Mouse (Mus musculus) intestine, embryonic 16.5 days (tissue): ENCODE measurements around the gene Cttnbp2nl. TPM values are rescaled to one million over a fixed set of nuclear protein-coding genes. Genes with fewer than 3 reads are reported as not detected.

Source experiments
- ATAC-seq: fragments of 200-750 bp; cut with Nextera tagmentation; 2 replicates; pipeline ENCODE4 v1.8.0; 2017; ENCODE audit warnings: moderate TSS enrichment, moderate library complexity
- H3K27ac ChIP-seq: fragments of 300-500 bp; sonication (generic); 2 replicates; pipeline ENCODE4 v1.5.1; 2014; ENCODE audit warnings: mild to moderate bottlenecking, low read length
- H3K27me3 ChIP-seq: fragments of 300-500 bp; sonication (generic); replicated peaks from 2 replicates; pipeline ENCODE4 v1.6.1; 2014; ENCODE audit warnings: low read length, control low read depth, mixed read lengths; ENCODE audit not compliant: control insufficient read depth, insufficient read depth
- H3K36me3 ChIP-seq: fragments of 300-500 bp; sonication (generic); 2 replicates; pipeline ENCODE4 v1.6.1; 2014; ENCODE audit warnings: low read length, control low read depth; ENCODE audit not compliant: control insufficient read depth, insufficient read depth
- H3K4me1 ChIP-seq: fragments of 300-500 bp; sonication (generic); 2 replicates; pipeline ENCODE4 v1.6.1; 2014; ENCODE audit warnings: low read length, control low read depth, mixed read lengths; ENCODE audit not compliant: control insufficient read depth, insufficient read depth
- H3K4me2 ChIP-seq: fragments of 300-500 bp; sonication (generic); 2 replicates; pipeline ENCODE4 v1.6.1; 2014; ENCODE audit warnings: low read depth, low read length, control low read depth
- H3K4me3 ChIP-seq: fragments of 300-500 bp; sonication (generic); 2 replicates; pipeline ENCODE4 v1.5.1; 2014; ENCODE audit warnings: mild to moderate bottlenecking, low read length
- H3K9ac ChIP-seq: fragments of 300-500 bp; sonication (generic); 2 replicates; pipeline ENCODE4 v1.6.1; 2014; ENCODE audit warnings: low read depth, low read length
- H3K9me3 ChIP-seq: fragments of 300-500 bp; sonication (generic); 2 replicates; pipeline ENCODE4 v1.6.1; 2016; ENCODE audit warnings: low read length, control low read depth; ENCODE audit not compliant: control insufficient read depth
- WGBS: fragments of 180-500 bp; shearing (Covaris S2); extraction: QIAGEN DNeasy Blood & Tissue Kit; methylation state at CpG from one replicate; pipeline ENCODE4 v1.1.7; 2014; 5-methylcytosine and 5-hydroxymethylcytosine counted together
- polyA plus RNA-seq: library from polyadenylated mRNA; unstranded; fragments of >200 nt; fragmentation: Nextera tagmentation; extraction: Ambion mirVana; gene quantifications from 2 replicates; pipeline ENCODE4 v1.2.1, GENCODE M21; 2015

Gene Cttnbp2nl
- polyA plus RNA-seq, 1 experiment from 2014 or later: 19.0 TPM

DNA sequence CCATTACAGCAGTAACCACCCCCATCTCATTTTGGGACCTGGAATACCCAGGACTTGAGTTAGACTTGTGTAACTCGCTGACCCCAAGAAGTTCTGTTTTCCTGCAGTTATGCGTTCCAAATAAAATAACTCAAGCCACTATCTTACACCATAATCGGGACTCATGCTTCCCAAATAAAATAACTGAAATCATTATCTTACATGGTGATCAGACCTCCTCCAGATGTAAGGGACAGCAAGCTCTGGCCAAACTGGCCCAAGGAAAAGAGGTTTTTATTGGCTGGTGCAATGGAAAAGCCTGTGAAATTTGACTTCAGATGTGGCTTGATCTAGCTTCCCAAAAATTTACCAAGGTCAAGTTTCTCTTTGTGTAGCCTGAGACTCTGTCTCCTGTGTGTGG lies 8.6 kb upstream of the Cttnbp2nl start:
- Histone ChIP-seq H3K4me2 (no peak overlapping the region), H3K4me3 (no peak overlapping the region), H3K9me3 (no peaks in the 10 kb centered on the region), H3K36me3 (no peaks in the 10 kb centered on the region), H3K27ac (no peak overlapping the region), H3K4me1 (no peaks in the 10 kb centered on the region), H3K27me3 (no peaks in the 10 kb centered on the region), H3K9ac (no peak overlapping the region)
- ATAC-seq: no peak
- WGBS: 88% methylated on average over 3 of the region's 3 CpGs

DNA sequence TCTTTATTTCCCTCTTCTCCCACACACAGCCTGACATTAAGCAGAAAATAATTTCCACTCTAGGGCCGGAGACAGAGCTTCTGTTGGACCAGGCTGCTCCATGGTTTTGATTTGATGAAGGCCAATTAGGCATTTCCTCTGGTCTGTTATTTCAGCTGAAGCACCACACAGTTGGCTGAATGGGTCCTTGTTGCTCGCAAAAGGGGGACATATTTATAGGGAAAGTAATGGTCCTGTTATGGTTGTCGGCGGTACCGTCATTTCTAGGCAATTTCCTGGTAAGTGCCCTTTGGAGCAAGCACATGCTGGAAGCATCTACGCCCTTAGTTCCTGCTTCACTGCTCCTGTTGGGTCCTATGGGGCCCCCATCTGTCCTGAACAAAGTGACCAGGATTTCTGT lies 8.0 kb upstream of the Cttnbp2nl start:
- Histone ChIP-seq H3K4me3 (no peak overlapping the region), H3K9ac (no peak overlapping the region), H3K4me2 (no peak overlapping the region), H3K36me3 (no peaks in the 10 kb centered on the region), H3K9me3 (no peaks in the 10 kb centered on the region), H3K27me3 (no peaks in the 10 kb centered on the region), H3K4me1 (no peaks in the 10 kb centered on the region), H3K27ac (no peak overlapping the region)
- no peak for ATAC-seq
- 70% methylated on average over 6 of the region's 6 CpGs for WGBS

DNA sequence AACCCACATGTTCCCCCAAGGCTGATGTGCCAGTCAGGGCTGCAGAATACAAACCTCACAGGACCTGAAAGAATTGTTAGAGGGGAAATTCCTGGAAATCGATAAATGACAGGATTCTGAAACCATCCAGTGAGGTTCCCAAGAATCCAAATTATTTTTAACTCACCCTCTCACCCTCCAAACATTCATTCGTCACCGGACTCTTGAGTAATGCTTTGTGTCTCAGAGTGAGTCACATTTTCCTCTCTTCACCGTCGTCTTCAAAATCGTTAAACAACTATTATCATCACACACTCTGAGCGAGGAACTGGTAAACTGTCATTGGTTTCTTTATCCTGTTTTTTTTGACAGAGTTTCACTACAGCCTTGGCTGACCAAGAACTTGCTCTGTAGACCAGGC lies 7.0 kb upstream of the Cttnbp2nl start:
- H3K4me3 ChIP-seq: no peak overlapping the region
- no peaks in the 10 kb centered on the region for H3K4me1 ChIP-seq
- no peaks in the 10 kb centered on the region for H3K9me3 ChIP-seq
- H3K9ac ChIP-seq: no peak overlapping the region
- no peak overlapping the region for H3K27ac ChIP-seq
- ATAC-seq: no peak
- no peaks in the 10 kb centered on the region for H3K36me3 ChIP-seq
- H3K27me3 ChIP-seq: no peaks in the 10 kb centered on the region
- H3K4me2 ChIP-seq: no peak overlapping the region
- 54% methylated on average over 7 of the region's 7 CpGs for WGBS

DNA sequence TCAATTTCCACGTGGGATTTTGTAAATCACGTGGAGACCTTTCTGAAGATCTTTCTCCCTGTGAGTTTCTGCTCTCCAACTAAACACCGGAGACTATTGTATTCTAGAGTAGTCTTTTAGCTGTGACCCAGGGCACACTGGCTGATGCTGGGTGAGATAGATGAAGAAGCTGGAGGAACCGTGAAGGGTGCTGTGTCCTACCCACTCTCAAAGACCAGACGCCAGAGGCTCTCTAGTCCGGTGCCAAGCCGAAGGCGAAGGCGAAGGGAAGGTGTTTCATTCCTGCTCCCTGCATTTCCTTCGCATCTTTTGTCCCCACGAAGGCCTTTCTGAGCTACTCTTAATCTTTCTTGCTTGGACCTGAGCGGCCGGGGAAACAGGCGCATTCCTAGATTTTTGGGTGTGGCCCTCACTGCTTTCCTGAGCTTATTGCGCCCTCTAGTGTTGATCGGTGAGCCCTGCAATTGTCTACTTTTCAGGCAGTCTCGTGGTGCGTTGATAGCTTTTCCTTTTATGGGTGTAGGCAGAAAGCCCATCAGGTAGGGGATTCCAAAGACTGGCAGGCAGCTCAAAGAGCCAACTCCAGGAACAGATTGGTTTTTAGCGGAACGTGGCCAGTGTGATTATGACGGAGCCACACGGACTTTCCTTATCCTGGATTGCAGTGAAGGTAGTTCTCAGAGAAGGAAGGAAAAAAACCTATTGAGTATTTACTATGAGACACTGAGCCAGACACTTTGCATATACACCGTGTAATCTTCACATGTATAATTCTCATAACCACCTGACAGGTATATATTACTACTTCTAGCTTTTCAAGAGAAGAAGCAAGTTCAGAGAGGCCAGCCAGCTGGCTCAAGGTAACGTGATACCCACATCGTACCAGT lies 5.9 kb upstream of the Cttnbp2nl start:
- Histone ChIP-seq H3K36me3 (no peaks in the 10 kb centered on the region), H3K4me1 (no peaks in the 10 kb centered on the region), H3K4me2 (peak overlapping the region; percentile 58), H3K27me3 (no peaks in the 10 kb centered on the region), H3K9ac (peak overlapping the region; percentile 46; the same call in 1 of the 2 replicates), H3K4me3 (peak overlapping the region; percentile 35), H3K27ac (no peak overlapping the region), H3K9me3 (no peaks in the 10 kb centered on the region)
- ATAC-seq: peak; percentile 62
- 15% methylated on average over 25 of the region's 25 CpGs for WGBS

DNA sequence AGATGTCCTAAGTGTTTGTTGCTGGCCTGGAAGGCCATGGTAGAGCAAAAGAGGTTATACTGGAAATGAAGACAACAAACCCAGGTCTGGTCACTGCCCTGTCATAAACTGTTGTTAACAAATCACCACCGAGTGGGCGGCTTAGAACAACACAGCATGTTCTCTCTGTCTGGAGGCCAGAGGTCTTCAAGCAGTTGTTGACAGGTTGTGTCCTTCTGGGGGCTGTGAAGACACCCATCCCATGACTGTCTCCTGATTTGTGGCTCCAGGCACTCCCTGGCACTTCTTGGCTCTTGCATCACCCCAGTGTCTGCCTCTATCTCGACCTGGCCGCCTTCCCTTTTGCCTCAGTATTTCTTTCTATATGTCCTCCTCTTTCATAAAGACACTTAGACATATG lies 2.7 kb upstream of the Cttnbp2nl start:
- peaks cover 10% of the 10 kb centered on the region for H3K4me1 ChIP-seq
- no peak overlapping the region for H3K4me2 ChIP-seq
- ATAC-seq: no peak
- H3K4me3 ChIP-seq: no peak overlapping the region
- H3K27ac ChIP-seq: peak overlapping the region; percentile 4; the same call in 1 of the 2 replicates
- no peaks in the 10 kb centered on the region for H3K9me3 ChIP-seq
- H3K36me3 ChIP-seq: no peaks in the 10 kb centered on the region
- H3K27me3 ChIP-seq: no peaks in the 10 kb centered on the region
- H3K9ac ChIP-seq: no peak overlapping the region
- 69% methylated on average over 4 of the region's 4 CpGs for WGBS

DNA sequence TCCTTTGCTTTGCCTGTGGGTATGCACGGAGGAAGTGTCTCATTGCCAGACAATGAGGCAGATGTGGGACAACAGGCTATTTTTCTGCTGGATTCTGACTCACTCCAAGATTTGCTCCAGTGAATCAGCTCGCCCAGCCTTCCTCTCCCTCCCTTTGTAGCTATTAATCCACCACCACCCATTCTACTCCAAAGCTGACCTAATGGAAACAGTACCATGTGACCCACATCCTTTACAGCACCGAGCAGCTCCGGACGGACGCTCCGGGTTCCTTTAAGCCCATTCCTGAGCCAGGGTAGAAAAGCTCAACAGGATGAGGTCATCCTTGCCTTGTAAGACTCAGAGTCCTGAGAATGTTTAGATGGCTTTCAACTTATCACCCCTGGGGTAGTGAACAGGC lies 2.0 kb upstream of the Cttnbp2nl start:
- Histone ChIP-seq H3K9ac (no peak overlapping the region; the same call in 1 of the 2 replicates), H3K4me3 (no peak overlapping the region), H3K4me2 (no peak overlapping the region), H3K27me3 (no peaks in the 10 kb centered on the region), H3K4me1 (peaks cover 13% of the 10 kb centered on the region), H3K9me3 (no peaks in the 10 kb centered on the region), H3K27ac (peak overlapping the region; percentile 61; the same call in 1 of the 2 replicates), H3K36me3 (no peaks in the 10 kb centered on the region)
- WGBS: 51% methylated on average over 7 of the region's 7 CpGs
- ATAC-seq: no peak

DNA sequence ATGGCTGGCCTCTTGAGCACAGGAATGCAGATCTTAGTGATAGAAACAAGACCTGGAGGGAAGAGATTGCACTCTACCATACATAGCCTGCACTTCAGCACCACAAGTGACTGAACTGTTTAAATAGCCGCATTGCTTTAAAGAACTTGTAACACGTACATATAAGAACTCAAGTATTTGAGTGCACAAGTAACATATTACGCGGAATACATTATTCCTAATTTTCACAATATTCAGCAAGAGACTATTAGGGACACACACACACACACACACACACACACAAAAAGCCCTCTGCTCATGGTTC lies 704 bp upstream of the Cttnbp2nl start:
- peaks cover 20% of the 10 kb centered on the region for H3K4me1 ChIP-seq
- no peaks in the 10 kb centered on the region for H3K9me3 ChIP-seq
- peak; percentile 4 for ATAC-seq
- peak overlapping the region; percentile 71 for H3K9ac ChIP-seq
- 64% methylated on average over 4 of the region's 4 CpGs for whole genome bisulfite sequencing
- H3K27ac ChIP-seq: peak overlapping the region; percentile 73
- H3K36me3 ChIP-seq: no peaks in the 10 kb centered on the region
- peak overlapping the region; percentile 78 for H3K4me2 ChIP-seq
- peak overlapping the region; percentile 94 for H3K4me3 ChIP-seq
- H3K27me3 ChIP-seq: no peaks in the 10 kb centered on the region

DNA sequence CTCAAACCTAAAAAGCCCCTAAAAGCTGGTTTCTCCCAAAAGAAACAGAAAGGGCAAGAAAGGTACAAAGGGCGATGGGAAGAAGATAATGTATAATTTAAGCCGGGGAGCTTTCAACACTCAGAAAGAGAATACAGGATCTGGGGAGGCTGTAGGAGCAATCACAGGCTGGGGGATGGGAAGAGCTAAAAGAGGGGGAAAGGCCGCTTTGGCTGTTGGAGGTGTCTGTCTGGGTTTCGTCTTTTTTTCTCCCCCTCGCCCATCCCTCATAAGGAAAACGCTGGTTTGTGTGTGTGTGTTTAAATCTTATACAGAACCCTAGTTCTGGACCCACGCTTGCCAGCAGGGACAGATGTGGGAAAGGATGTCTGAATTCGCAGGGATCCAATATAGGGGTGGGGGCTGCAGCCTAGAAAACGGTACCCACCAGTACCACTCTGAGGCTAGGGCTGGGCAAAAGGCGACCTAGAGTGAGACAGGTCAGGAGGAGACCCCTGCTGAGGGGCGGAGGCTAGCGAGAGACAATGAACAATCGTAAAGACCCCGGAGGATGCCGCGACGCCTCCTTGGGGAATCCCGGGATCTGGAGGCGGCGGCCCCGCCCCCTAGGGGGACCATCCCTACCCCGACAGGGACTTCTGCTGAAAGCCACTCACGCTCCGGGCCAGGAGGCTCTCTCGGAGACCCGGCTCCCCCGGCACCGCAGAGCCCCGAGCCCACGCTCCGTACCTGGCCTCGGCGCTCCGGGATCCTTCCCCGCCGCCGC lies 592 bp downstream of the Cttnbp2nl start:
- ATAC-seq: peak; percentile 56
- no peaks in the 10 kb centered on the region for H3K27me3 ChIP-seq
- H3K4me1 ChIP-seq: peaks cover 27% of the 10 kb centered on the region
- H3K4me2 ChIP-seq: peak overlapping the region; percentile 60
- peak overlapping the region; percentile 94 for H3K4me3 ChIP-seq
- H3K9ac ChIP-seq: peak overlapping the region; percentile 80
- H3K9me3 ChIP-seq: no peaks in the 10 kb centered on the region
- H3K27ac ChIP-seq: peak overlapping the region; percentile 81
- no peaks in the 10 kb centered on the region for H3K36me3 ChIP-seq
- WGBS: under 1% methylated on average over 37 of the region's 37 CpGs

DNA sequence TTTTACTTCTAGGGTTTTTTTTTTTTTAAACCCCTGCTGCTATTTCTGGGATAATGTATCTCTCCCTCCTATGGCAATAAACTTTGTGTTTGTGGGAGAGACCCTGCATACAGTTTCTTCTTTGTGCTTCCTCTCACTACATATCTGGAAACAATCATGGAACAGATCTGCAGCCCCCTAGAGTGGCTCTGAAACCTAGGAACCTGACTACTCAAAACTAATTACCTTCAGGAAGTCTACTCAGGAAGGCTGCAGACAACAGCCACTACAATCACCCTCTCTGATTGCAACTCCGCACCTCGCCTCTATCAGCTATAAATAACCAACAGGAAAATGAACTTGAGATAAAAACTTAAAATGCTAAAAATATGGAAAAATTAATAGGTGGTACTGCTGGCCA lies 1.8 kb downstream of the Cttnbp2nl start:
- WGBS: 29% methylated on average over 2 of the region's 2 CpGs
- Histone ChIP-seq H3K4me1 (peaks cover 27% of the 10 kb centered on the region), H3K4me3 (peak overlapping the region; percentile 94), H3K4me2 (peak overlapping the region; percentile 60), H3K36me3 (no peaks in the 10 kb centered on the region), H3K9ac (peak overlapping the region; percentile 34; the same call in 1 of the 2 replicates), H3K27ac (peak overlapping the region; percentile 68), H3K27me3 (no peaks in the 10 kb centered on the region), H3K9me3 (no peaks in the 10 kb centered on the region)
- ATAC-seq: no peak
